Mouse (Mus musculus): Measurements from ENCODE around the gene Zfp518b.

DNA sequence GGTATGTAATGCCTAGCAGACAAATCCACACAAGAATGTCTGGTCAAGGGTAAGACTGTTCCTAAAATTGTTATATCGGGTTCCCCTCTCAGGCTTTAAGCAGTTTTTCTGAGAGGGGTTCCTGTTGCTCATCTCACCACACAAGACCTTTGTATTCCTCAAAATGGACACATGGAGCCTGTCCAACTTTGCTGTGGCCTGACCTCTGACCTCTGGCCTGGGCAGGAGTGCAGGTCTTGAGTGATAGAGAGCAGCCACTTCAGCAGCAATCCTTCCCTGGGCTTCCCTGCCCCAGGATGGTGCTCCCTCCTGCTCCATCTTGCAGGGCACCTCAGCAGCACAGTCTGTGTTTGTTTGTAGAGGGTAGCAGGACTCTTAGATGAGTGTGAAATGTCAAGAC lies 48.9 kb downstream of the Zfp518b start:
- TF ChIP-seq POLR2A (IDR thresholded peaks at IDR 0.05; ENCODE audit: extremely low read depth, insufficient read depth, low read length) (no peak), CTCF (IDR thresholded peaks at IDR 0.05; ENCODE audit: low read depth, low read length) (no peak)
